Mouse (Mus musculus) hindbrain, embryonic 16.5 days (tissue): ENCODE data around the gene Sass6. TPM values are rescaled to one million over a fixed set of nuclear protein-coding genes. Genes with fewer than 3 reads are reported as not detected.
"Not testable (repeated sequence)": the region's sequence is repeated elsewhere in the genome, so short reads cannot be mapped to it uniquely, and the experiment has no call there.

Experiments used
- ATAC-seq: fragments of 200-750 bp; cut with Nextera tagmentation; 2 replicates; pipeline ENCODE4 v1.8.0; 2017; ENCODE audit warnings: moderate TSS enrichment, moderate library complexity
- H3K27ac ChIP-seq: fragments of 300-500 bp; sonication (generic); 2 replicates; pipeline ENCODE4 v1.5.1; 2014; ENCODE audit warnings: low read depth, mild to moderate bottlenecking, control low read depth, low read length, moderate library complexity
- H3K27me3 ChIP-seq: fragments of 300-500 bp; sonication (generic); replicated peaks from 2 replicates; pipeline ENCODE4 v1.6.1; 2014; ENCODE audit warnings: low read length; ENCODE audit not compliant: control insufficient read depth, insufficient read depth
- H3K36me3 ChIP-seq: fragments of 300-500 bp; sonication (generic); 2 replicates; pipeline ENCODE4 v1.6.1; 2014; ENCODE audit warnings: mild to moderate bottlenecking, low read length, moderate library complexity, mixed read lengths; ENCODE audit not compliant: control insufficient read depth, insufficient read depth
- H3K4me1 ChIP-seq: fragments of 300-500 bp; sonication (generic); 2 replicates; pipeline ENCODE4 v1.6.1; 2014; ENCODE audit warnings: low read depth, low read length; ENCODE audit not compliant: control insufficient read depth, insufficient read depth
- H3K4me2 ChIP-seq: fragments of 300-500 bp; sonication (generic); 2 replicates; pipeline ENCODE4 v1.6.1; 2014; ENCODE audit warnings: mild to moderate bottlenecking, low read length, control low read depth, moderate library complexity
- H3K4me3 ChIP-seq: fragments of 300-500 bp; sonication (generic); 2 replicates; pipeline ENCODE4 v1.5.1; 2014; ENCODE audit warnings: mild to moderate bottlenecking, low read length, control low read depth, moderate library complexity
- H3K9ac ChIP-seq: fragments of 300-500 bp; sonication (generic); 2 replicates; pipeline ENCODE4 v1.6.1; 2014; ENCODE audit warnings: low read depth, mild to moderate bottlenecking, control low read depth, low read length, moderate library complexity
- H3K9me3 ChIP-seq: fragments of 300-500 bp; sonication (generic); 2 replicates; pipeline ENCODE4 v1.6.1; 2014; ENCODE audit warnings: mild to moderate bottlenecking, low read length, moderate library complexity; ENCODE audit not compliant: control insufficient read depth
- WGBS: fragments of 180-500 bp; shearing (Covaris S2); extraction: QIAGEN DNeasy Blood & Tissue Kit; methylation state at CpG from one replicate; pipeline ENCODE4 v1.1.7; 2014; 5-methylcytosine and 5-hydroxymethylcytosine counted together
- polyA plus RNA-seq: library from polyadenylated mRNA; unstranded; fragments of >200 nt; fragmentation: Nextera tagmentation; extraction: Ambion mirVana; gene quantifications from 2 replicates; pipeline ENCODE4 v1.2.1, GENCODE M21; 2015

The Sass6 gene
- polyA plus RNA-seq, 1 experiment from 2014 or later = 11.5 TPM

DNA sequence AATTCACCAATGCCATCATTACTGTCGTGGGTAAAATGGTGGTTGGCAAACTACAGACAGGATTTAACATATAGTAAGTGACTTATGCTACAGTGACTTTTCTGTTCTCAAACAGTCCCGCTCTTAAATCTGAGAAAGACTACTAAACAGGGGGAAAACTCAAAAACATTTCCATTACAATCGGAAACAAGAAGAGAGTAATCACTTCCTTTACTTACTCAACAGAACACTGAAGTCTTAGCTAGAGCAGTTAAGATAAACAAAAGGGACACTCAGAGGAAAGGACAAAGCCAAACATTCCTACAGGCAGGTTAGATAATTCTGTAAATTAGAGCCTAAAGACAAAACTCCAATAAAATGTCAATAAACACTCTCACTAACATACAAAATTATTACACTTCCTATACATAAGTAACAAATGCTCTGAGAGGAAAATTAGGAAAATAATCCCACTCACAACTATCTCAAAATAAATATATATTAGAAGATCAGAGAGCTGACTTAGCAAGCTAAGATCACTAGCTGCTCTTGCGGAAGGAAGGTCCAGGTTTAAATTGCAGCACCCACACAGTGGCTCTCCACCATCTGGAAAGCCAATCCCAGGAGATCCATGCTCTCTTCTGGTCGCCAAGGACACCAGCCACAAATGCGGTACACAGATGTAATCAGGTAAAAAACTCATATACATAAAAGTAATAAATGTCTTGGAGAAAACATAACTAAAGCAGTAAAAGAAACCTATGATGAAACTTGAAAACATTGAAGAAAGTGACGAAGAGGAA lies 61.6 kb downstream of the Sass6 start:
- 75% methylated on average over 7 of the region's 7 CpGs for WGBS
- Histone ChIP-seq H3K27ac (no peak overlapping the region), H3K36me3 (no peaks in the 10 kb centered on the region), H3K4me1 (peaks cover 32% of the 10 kb centered on the region), H3K4me2 (no peak overlapping the region), H3K9ac (no peak overlapping the region), H3K9me3 (no peaks in the 10 kb centered on the region), H3K4me3 (no peak overlapping the region), H3K27me3 (no peaks in the 10 kb centered on the region)
- ATAC-seq = no peak

DNA sequence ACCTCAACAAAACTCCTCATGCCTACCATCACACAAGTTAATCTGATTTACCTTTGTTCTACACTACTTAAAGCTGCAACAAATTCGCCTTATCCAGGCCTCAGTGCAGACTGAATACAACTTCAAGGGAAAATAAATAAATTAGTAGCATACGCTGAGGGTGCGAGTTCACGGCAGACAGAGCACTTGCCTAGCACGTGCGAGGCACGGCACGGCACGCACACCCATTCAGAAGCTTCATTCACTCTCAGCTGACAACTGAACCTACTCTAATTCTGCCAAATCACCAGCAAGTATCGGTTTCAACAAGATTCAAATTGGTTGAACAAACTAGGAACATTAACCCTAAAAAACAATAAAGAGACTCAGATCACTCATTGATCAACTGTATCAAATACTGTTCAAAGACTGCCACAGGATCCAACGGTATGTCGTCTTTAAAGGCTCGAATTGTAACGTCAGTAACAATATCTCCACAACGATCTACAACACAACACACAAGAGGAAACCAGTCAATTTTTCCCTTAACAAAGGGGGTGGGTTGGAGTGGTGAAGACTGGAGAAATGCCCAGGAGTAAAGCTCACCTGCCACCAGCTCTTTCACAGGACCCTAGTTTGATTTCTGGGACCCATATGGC lies 64.3 kb downstream of the Sass6 start:
- Histone ChIP-seq H3K4me3 (no peak overlapping the region), H3K9me3 (no peaks in the 10 kb centered on the region), H3K4me2 (no peak overlapping the region), H3K9ac (no peak overlapping the region), H3K27me3 (no peaks in the 10 kb centered on the region), H3K36me3 (no peaks in the 10 kb centered on the region), H3K4me1 (peaks cover 26% of the 10 kb centered on the region), H3K27ac (no peak overlapping the region)
- ATAC-seq = no peak
- WGBS = 77% methylated on average over 15 of the region's 15 CpGs

DNA sequence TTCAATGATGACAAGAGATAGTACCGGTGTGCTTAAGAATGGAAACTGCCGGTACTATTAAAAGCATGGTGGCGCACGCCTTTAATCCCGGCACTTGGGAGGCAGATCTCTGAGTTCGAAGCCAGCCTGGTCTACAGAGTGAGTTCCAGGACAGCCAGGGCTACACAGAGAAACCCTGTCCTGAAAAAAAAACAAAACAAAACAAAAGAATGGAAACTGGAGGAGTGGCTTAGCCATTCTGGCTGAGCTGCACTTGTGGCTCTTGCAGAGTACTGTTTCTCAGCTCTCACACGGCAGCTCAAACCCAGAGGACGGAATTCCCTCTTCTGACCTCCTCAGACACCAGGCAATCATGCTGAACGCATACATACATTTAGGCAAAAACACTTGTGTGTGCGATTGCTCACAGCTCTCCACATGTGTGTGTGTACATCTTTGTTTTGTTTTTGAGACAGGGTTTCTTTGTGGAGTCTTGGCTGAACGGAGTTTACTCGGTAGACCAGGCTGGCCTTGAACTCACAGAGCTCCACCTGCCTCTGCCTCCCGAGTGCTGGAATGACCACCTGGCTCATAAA lies 65.2 kb downstream of the Sass6 start:
- Histone ChIP-seq H3K9me3 (no peaks in the 10 kb centered on the region), H3K4me3 (no peak overlapping the region), H3K9ac (no peak overlapping the region), H3K36me3 (no peaks in the 10 kb centered on the region), H3K27me3 (no peaks in the 10 kb centered on the region), H3K4me2 (0 out of 2 replicates have a peak overlapping the region, but pooled peaks have one; percentile 15), H3K4me1 (peaks cover 26% of the 10 kb centered on the region), H3K27ac (no peak overlapping the region)
- 82% methylated on average over 13 of the region's 13 CpGs for WGBS
- ATAC-seq = no peak

DNA sequence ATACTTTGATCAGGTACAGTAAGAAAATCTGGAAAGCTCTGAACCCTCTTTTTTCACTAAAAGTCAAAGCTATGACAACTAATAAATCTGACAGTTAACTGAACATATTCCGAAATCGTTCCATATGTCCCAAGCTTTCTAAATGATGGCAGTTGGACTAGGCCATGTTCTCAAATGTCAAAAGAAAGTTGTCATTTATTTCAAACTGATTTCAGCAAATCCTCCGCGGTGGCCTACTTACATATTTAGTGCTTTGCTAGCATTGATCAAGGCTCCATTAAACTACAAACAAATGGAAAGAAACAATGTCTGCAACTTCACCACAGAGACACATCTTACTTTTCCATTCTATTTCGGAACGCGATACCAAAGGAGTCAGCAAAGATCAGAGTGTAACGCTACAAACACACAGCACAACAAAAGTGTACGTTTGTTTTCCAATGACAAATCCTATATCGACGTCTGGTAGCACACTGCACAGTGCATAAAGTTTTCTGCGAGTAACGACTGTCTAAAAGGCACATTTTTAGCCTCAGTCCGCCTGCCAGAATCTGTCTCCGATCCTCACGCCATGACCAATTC lies 66.6 kb downstream of the Sass6 start:
- Histone ChIP-seq H3K9ac (peak overlapping the region; percentile 99), H3K27me3 (no peaks in the 10 kb centered on the region), H3K9me3 (no peaks in the 10 kb centered on the region), H3K27ac (peak overlapping the region; percentile 97), H3K4me1 (peaks cover 26% of the 10 kb centered on the region), H3K4me3 (peak overlapping the region; percentile 100), H3K4me2 (peak overlapping the region; percentile 65), H3K36me3 (no peaks in the 10 kb centered on the region)
- 7% methylated on average over 16 of the region's 16 CpGs for WGBS
- ATAC-seq = no peak

DNA sequence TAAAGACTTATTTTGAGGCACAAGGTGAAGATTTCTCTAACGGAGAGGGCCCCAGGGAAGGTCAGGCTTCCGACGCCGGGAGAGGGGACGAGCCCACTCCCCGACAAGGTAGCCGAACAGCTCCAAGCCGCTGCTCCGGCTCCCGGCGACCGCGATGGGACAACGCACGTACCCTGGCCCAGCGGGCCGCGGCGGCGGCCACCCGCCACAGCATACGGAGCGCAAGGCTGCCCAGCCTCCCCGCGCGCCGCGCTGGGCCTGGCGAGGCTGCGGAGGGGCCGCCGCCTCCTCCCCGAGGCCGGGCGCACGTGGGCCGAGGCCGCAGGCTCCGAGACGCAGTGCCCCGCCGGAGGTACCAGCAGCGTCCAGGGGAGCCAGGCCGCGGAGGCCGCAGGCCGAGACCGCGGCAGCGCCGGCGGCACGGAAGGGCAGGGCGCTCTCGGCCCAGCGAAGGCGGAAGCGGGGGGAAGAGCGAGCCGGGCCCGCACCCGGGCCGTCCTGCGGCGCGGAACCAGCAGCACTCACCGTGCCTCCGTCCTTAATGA lies 67.2 kb downstream of the Sass6 start:
- Histone ChIP-seq H3K36me3 (no peaks in the 10 kb centered on the region), H3K4me3 (peak overlapping the region; percentile 100), H3K27ac (peak overlapping the region; percentile 97), H3K4me2 (peak overlapping the region; percentile 65), H3K9ac (peak overlapping the region; percentile 99), H3K27me3 (no peaks in the 10 kb centered on the region), H3K9me3 (no peaks in the 10 kb centered on the region), H3K4me1 (peaks cover 26% of the 10 kb centered on the region)
- peak; percentile 92 for ATAC-seq
- WGBS = under 1% methylated on average over 42 of the region's 68 CpGs

DNA sequence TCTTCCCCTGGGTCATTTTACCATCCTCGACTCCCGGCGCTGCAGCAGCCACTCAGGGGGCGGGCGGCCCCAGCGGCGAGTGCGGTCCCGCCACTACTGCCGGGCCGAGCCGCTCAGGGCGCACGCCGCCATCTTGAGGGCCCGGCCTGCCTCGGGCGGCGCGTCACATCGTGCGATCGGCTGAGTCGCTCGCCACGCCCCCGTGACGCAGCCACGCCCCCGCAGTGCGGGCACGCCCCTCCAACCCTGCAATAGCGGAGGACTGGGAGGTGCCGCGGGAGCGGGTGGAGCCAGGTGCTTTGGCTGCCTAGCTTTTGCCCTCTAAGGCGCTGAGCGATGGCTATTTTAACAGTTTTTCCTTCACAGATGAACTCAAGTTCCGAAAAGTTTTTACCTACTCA lies 67.7 kb downstream of the Sass6 start, which contains the start of gene Mfsd14a:
Gene Mfsd14a, minus strand, starts transcription at position 215 of the 401 bp plus-strand sequence.
- Histone ChIP-seq H3K9ac (peak within 1 kb of the TSS; percentile 99), H3K4me2 (peak within 1 kb of the TSS; percentile 73), H3K36me3 (no peaks in the 10 kb centered on the region), H3K27me3 (no peaks in the 10 kb centered on the region), H3K9me3 (no peaks in the 10 kb centered on the region), H3K4me1 (peaks cover 26% of the 10 kb centered on the region), H3K4me3 (peak within 1 kb of the TSS; percentile 100), H3K27ac (peak within 1 kb of the TSS; percentile 97)
- peak; percentile 99 for ATAC-seq
- WGBS = under 1% methylated on average over 39 of the region's 39 CpGs

DNA sequence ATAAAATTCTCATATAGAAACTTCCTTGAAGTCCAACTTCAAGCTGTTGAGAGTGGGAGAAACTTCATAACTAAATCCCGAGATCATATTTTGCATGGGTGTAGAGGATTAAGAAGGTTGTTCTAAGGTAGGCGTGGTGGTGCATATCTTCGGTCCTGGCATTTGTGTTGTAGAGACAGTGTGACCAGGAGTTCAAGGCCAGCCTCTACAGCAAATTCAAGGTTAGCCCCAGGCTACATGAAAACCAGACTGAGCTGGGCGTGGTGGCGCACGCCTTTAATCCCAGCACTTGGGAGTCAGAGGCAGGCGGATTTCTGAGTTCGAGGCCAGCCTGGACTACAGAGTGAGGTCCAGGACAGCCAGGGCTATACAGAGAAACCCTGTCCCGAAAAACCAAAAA lies 69.5 kb downstream of the Sass6 start:
- not testable (repeated sequence) for H3K27ac ChIP-seq, H3K27me3 ChIP-seq, ATAC-seq, H3K9me3 ChIP-seq, H3K4me2 ChIP-seq, H3K9ac ChIP-seq, H3K4me3 ChIP-seq, H3K36me3 ChIP-seq
- 92% methylated on average over 9 of the region's 9 CpGs for WGBS
- peaks cover 22% of the 10 kb centered on the region for H3K4me1 ChIP-seq
